Mouse (Mus musculus) activated CD4-positive, CD25-positive, alpha-beta regulatory T cell (primary cell): ENCODE results near the gene Vmn1r209. TPM values are rescaled to one million over a fixed set of nuclear protein-coding genes. Genes with fewer than 3 reads are reported as not detected.

Experiments
- polyA plus RNA-seq, 2 experiments: library from polyadenylated mRNA; unstranded; fragments of 100-300 nt; shearing (Covaris generic); gene quantifications; one replicate each; pipeline ENCODE4 v1.2.1; 2017

Vmn1r209 gene
- polyA plus RNA-seq = under 1 TPM in 1 of 2 experiments, not detected in 1; 0.26 TPM

GRCm38 (mm10) chr13:22809582-22809981 is at the start of gene Vmn1r209:
Gene Vmn1r209 (minus strand): TSS chr13:22809682.

GRCm38 (mm10) chr13:22857461-22857860 is 48.0 kb upstream of the Vmn1r209 start, which contains the start of gene Vmn1r211:
Gene Vmn1r211 (minus strand): TSS chr13:22857561.

GRCm38 (mm10) chr13:22831248-22831647 is 21.8 kb upstream of the Vmn1r209 start, which contains the start of gene Vmn1r210:
Gene Vmn1r210 (minus strand): TSS chr13:22831348.

GRCm38 (mm10) chr13:22777300-22777699 is 32.2 kb downstream of the Vmn1r209 start, which contains the start of gene Vmn1r208:
Gene Vmn1r208 (minus strand): TSS chr13:22777400.

Other genes starting within 250 kb of the Vmn1r209 start
- not detected for gene Vmn1r205, start 216.7 kb downstream of the Vmn1r209 start, polyA plus RNA-seq
- under 1 TPM in 1 of 2 experiments, not detected in 1; 0.14 TPM for gene Vmn1r206, start 185.4 kb downstream of the Vmn1r209 start, polyA plus RNA-seq
- not detected for gene Vmn1r207-ps, start 80.1 kb downstream of the Vmn1r209 start, polyA plus RNA-seq
- gene Vmn1r208, start 32.3 kb downstream of the Vmn1r209 start, polyA plus RNA-seq = under 1 TPM in 1 of 2 experiments, not detected in 1; 0.23 TPM
- gene Vmn1r210, start 21.7 kb upstream of the Vmn1r209 start, polyA plus RNA-seq = not detected
- gene Vmn1r211, start 47.9 kb upstream of the Vmn1r209 start, polyA plus RNA-seq = under 1 TPM in 1 of 2 experiments, not detected in 1; 0.28 TPM
- not detected for gene Vmn1r212, start 74.5 kb upstream of the Vmn1r209 start, polyA plus RNA-seq
- under 1 TPM in 1 of 2 experiments, not detected in 1; 0.11 TPM for gene Vmn1r213, start 198.0 kb upstream of the Vmn1r209 start, polyA plus RNA-seq
- gene Vmn1r214, start 220.7 kb upstream of the Vmn1r209 start, polyA plus RNA-seq = under 1 TPM in 1 of 2 experiments, not detected in 1; 0.25 TPM